Mouse (Mus musculus): ENCODE data around the gene E130218I03Rik. TPM values are rescaled to one million over a fixed set of nuclear protein-coding genes. Genes with fewer than 3 reads are reported as not detected.
A peak's percentile ranks its signal among the peaks of the same experiment; 100 is the strongest.

Gene E130218I03Rik
- polyA plus RNA-seq, 1 experiment from 2014 or later: 1.4 TPM

GRCm38 (mm10) chr4:134238279-134238651, 5.2 kb upstream of the E130218I03Rik start, which contains the start of gene Cnksr1:
Gene Cnksr1 (minus strand): TSS chr4:134238399.
- WGBS: 1% methylated on average over 18 of the region's 18 CpGs
- peaks cover 4% of the 10 kb centered on the region; the same call in 1 of the 2 replicates for H3K4me1 ChIP-seq
- H3K4me3 ChIP-seq: peak within 1 kb of the TSS; percentile 28
- no peaks in the 10 kb centered on the region for H3K36me3 ChIP-seq
- no peaks in the 10 kb centered on the region for H3K9me3 ChIP-seq
- no peak within 1 kb of the TSS for H3K27ac ChIP-seq
- ATAC-seq (ENCODE audit: insufficient number of reproducible peaks, insufficient read depth, low FRiP score, low TSS enrichment): peak; percentile 62; the same call in 1 of the 2 replicates
- peaks cover 21% of the 10 kb centered on the region for H3K27me3 ChIP-seq
- H3K4me2 ChIP-seq (replicated peaks): peak within 1 kb of the TSS; percentile 42
- no peak within 1 kb of the TSS for H3K9ac ChIP-seq

- Histone ChIP-seq H3K9ac (no peak overlapping the region), H3K4me3 (0 out of 2 replicates have a peak overlapping the region, but pooled peaks have one; percentile 28), H3K4me2 (replicated peaks) (peak overlapping the region; percentile 42), H3K4me1 (peaks cover 4% of the 10 kb centered on the region; the same call in 1 of the 2 replicates), H3K9me3 (no peaks in the 10 kb centered on the region), H3K27me3 (peaks cover 21% of the 10 kb centered on the region), H3K36me3 (no peaks in the 10 kb centered on the region), H3K27ac (no peak overlapping the region)
- 14% methylated on average over 10 of the region's 10 CpGs for whole genome bisulfite sequencing
- no peak for ATAC-seq (ENCODE audit: insufficient number of reproducible peaks, insufficient read depth, low FRiP score, low TSS enrichment)
These were observed 4.8 kb upstream of the E130218I03Rik start for GRCm38 (mm10) chr4:134238686-134239085.

DNA sequence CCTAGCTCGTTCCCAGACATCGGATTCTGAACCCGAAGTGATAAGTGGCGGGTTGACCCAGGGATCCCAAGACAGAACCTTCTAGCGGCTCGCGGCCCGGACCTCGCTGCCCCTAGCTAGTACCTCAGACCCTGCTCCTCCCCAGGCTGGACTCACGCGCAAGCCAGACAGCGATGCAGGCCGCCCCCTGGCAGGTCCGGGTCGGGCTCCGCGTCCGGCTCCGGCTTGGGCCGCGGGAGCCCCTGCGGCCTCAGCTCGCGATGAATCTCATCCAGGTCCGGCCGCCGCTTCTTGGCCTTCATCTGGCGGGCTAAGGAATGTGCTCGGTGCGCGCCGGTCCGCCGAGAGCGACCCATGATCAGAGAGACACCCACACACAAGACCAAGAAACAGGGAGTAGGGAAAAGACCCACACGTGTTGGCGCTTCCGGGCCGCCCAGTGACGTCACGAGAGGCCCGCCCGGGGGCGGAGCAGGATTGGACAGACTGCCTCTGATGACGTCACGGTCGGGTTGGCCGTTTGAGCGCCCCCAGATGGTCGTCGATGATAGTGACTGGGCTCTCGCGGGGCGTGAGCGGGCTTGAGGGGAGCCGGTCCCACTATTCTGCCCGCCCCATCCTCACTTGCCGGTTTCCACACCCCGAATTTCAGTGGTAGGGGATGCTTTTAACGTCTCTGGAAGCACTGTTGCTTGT, 1.8 kb downstream of the E130218I03Rik start, which contains the start of gene Zfp593:
Zfp593 (minus strand) TSS at position 445 of the 696 bp plus-strand sequence.
- under 1% methylated on average over 60 of the region's 60 CpGs for WGBS
- Histone ChIP-seq H3K4me2 (replicated peaks) (peak within 1 kb of the TSS; percentile 93), H3K9ac (peak within 1 kb of the TSS; percentile 70), H3K27ac (no peak within 1 kb of the TSS), H3K4me3 (peak within 1 kb of the TSS; percentile 70), H3K36me3 (no peaks in the 10 kb centered on the region), H3K27me3 (peaks cover 41% of the 10 kb centered on the region), H3K9me3 (no peaks in the 10 kb centered on the region), H3K4me1 (peaks cover 25% of the 10 kb centered on the region)
- ATAC-seq (ENCODE audit: insufficient number of reproducible peaks, insufficient read depth, low FRiP score, low TSS enrichment): no peak

DNA sequence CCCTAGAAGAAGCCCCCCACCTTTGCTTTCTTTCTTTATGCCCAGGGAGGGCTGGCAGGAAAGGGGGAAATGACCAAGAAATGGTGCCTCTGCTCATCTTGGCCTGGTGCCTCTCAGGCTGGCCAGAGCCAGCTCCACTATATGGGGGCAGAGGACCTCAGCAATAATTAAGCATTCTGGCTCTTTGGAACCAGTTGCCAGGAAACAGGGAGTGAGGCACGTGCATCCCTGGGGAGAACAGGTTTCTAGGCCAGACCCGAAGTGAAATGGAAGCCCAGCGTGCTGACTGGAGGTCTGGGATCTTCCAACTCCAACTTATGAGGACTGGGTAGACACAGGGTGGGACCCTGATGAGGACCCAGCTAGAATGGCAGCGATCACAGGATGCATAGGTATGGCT, 2.8 kb downstream of the E130218I03Rik start:
- Histone ChIP-seq H3K4me2 (replicated peaks) (peak overlapping the region; percentile 93; the same call in 1 of the 2 replicates), H3K9ac (no peak overlapping the region), H3K9me3 (no peaks in the 10 kb centered on the region), H3K4me1 (peaks cover 32% of the 10 kb centered on the region), H3K27ac (no peak overlapping the region), H3K36me3 (no peaks in the 10 kb centered on the region), H3K4me3 (no peak overlapping the region), H3K27me3 (peaks cover 51% of the 10 kb centered on the region)
- WGBS: 36% methylated on average over 4 of the region's 4 CpGs
- ATAC-seq (ENCODE audit: insufficient number of reproducible peaks, insufficient read depth, low FRiP score, low TSS enrichment): no peak

DNA sequence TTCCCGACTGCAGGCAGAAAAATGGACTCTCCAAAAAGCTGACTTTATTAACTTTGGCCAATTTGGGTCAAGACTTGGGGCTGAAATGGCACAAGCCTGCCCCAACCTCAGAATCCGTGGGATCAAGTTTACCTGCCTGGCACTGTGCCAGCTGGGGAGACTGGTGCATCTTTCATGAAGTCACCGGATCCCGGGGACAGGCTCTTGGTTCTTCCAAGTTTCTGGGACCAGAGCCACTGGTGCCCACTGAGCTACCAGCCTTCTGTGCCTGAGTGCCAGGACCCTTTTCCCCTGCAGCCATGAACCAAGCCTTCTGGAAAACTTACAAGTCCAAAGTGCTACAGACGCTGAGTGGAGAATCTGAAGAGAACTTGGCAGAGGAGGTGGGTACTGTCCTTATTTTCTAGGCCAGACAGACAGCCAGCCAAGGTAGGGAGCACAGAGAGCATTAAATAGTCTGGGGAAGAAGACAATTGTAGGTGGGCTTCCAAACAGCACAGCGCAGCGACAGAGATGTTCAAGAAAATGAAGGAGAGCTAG, 3.3 kb downstream of the E130218I03Rik start, which contains the start of gene Gm30191:
Gm30191 (plus strand) TSS at position 217 of the 540 bp plus-strand sequence.
- Histone ChIP-seq H3K4me3 (peak within 1 kb of the TSS; percentile 70), H3K36me3 (no peaks in the 10 kb centered on the region), H3K4me1 (peaks cover 38% of the 10 kb centered on the region), H3K27ac (no peak within 1 kb of the TSS), H3K27me3 (peaks cover 56% of the 10 kb centered on the region), H3K4me2 (replicated peaks) (peak within 1 kb of the TSS; percentile 93), H3K9ac (0 out of 2 replicates have a peak within 1 kb of the TSS, but pooled peaks have one; percentile 24), H3K9me3 (no peaks in the 10 kb centered on the region)
- ATAC-seq (ENCODE audit: insufficient number of reproducible peaks, insufficient read depth, low FRiP score, low TSS enrichment): no peak
- WGBS: 69% methylated on average over 7 of the region's 7 CpGs

DNA sequence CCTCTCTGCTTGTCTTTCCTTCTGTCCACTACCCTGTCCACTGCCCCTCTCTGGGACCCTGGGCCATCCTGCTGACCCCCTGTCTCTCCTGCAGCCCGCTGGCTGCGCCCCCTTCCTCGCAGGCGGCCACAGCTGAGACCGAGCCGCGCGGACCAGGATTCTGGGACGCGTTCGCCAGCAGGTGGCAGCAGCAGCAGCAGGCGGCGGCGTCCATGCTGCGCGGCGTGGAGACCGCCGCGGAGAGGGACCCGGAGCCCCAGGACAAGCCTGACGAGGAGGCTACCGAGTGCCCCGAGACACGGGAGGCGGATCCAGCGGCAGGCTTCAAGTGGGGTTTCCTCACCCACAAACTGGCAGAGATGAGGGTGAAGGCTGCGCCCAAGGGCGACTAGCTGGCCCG, 6.2 kb downstream of the E130218I03Rik start:
- Histone ChIP-seq H3K4me3 (peak overlapping the region; percentile 50), H3K9me3 (no peaks in the 10 kb centered on the region), H3K4me2 (replicated peaks) (peak overlapping the region; percentile 89), H3K27ac (no peak overlapping the region), H3K9ac (peak overlapping the region; percentile 48), H3K27me3 (peaks cover 85% of the 10 kb centered on the region), H3K4me1 (peaks cover 53% of the 10 kb centered on the region), H3K36me3 (no peaks in the 10 kb centered on the region)
- WGBS: 2% methylated on average over 30 of the region's 30 CpGs
- peak; percentile 23; the same call in 1 of the 2 replicates for ATAC-seq (ENCODE audit: insufficient number of reproducible peaks, insufficient read depth, low FRiP score, low TSS enrichment)

DNA sequence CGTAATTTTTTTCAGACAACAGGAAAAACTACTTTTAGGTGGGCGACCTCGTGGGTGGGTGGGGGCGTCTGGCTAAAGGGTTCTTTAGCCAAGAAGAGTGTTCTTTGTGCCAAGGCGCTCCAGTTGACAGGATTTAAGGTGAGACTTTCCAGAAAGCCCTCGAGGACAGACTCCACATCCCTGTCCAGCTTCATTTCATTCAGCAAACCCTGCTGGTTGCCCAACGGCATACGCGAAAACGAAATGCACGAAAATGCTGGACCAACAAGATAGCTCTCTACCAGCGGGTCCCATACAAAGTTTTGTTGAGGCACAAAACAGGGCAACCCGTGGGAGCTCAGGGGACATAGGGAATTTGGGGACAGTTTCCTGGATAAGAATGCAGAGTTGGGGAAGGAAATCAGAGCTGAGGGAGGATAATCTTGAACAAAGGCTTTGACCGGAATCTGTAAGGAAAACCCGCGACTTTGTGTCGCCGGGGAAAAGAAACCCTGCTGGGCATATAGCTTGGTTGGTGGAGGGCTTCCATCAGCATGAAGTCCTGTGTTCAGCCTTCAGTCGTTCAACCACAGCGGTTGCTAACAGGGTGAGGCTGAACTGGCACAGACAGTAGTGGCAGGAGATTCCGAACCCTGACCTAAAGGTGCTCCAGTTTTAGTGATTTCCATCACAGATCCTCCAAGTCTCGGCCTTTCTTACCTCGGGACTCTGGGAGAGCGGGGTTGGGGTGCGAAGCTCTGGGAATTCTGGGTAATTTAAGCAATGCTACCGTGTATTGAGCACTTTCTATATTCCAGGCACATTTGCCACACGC, 6.9 kb downstream of the E130218I03Rik start:
- Histone ChIP-seq H3K9me3 (no peaks in the 10 kb centered on the region), H3K27me3 (peaks cover 89% of the 10 kb centered on the region), H3K4me2 (replicated peaks) (peak overlapping the region; percentile 89), H3K4me1 (peaks cover 49% of the 10 kb centered on the region), H3K27ac (no peak overlapping the region), H3K36me3 (no peaks in the 10 kb centered on the region), H3K4me3 (peak overlapping the region; percentile 50), H3K9ac (peak overlapping the region; percentile 48)
- ATAC-seq (ENCODE audit: insufficient number of reproducible peaks, insufficient read depth, low FRiP score, low TSS enrichment): no peak
- WGBS: 6% methylated on average over 27 of the region's 27 CpGs

DNA sequence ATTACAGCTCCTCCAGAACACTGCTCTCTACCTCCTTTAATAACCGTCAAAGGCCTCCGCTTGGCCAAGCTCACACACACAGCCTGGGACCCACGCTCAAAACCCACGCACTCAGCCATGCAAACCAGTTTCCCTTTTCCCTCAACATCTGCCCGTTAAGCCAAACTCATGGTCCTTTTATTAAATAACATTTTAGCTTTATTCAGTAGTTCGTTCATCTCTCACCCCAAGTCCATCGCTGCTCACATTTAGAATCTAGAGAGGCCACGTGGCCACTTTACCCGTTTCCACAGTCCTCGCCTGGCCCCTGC, 7.4 kb downstream of the E130218I03Rik start:
- Histone ChIP-seq H3K4me1 (peaks cover 50% of the 10 kb centered on the region), H3K9ac (peak overlapping the region; percentile 60), H3K36me3 (no peaks in the 10 kb centered on the region), H3K27me3 (peaks cover 92% of the 10 kb centered on the region), H3K9me3 (no peaks in the 10 kb centered on the region), H3K27ac (no peak overlapping the region), H3K4me2 (replicated peaks) (peak overlapping the region; percentile 89), H3K4me3 (peak overlapping the region; percentile 50)
- no peak for ATAC-seq (ENCODE audit: insufficient number of reproducible peaks, insufficient read depth, low FRiP score, low TSS enrichment)
- 15% methylated on average over 10 of the region's 10 CpGs for WGBS

GRCm38 (mm10) chr4:134251241-134252130, 8.0 kb downstream of the E130218I03Rik start:
- no peak for ATAC-seq (ENCODE audit: insufficient number of reproducible peaks, insufficient read depth, low FRiP score, low TSS enrichment)
- peak overlapping the region; percentile 89 for H3K4me2 ChIP-seq (replicated peaks)
- peaks cover 88% of the 10 kb centered on the region for H3K27me3 ChIP-seq
- peak overlapping the region; percentile 60 for H3K9ac ChIP-seq
- no peaks in the 10 kb centered on the region for H3K9me3 ChIP-seq
- no peaks in the 10 kb centered on the region for H3K36me3 ChIP-seq
- no peak overlapping the region for H3K27ac ChIP-seq
- H3K4me3 ChIP-seq: peak overlapping the region; percentile 50
- 1% methylated on average over 88 of the region's 91 CpGs for WGBS
- peaks cover 51% of the 10 kb centered on the region for H3K4me1 ChIP-seq

DNA sequence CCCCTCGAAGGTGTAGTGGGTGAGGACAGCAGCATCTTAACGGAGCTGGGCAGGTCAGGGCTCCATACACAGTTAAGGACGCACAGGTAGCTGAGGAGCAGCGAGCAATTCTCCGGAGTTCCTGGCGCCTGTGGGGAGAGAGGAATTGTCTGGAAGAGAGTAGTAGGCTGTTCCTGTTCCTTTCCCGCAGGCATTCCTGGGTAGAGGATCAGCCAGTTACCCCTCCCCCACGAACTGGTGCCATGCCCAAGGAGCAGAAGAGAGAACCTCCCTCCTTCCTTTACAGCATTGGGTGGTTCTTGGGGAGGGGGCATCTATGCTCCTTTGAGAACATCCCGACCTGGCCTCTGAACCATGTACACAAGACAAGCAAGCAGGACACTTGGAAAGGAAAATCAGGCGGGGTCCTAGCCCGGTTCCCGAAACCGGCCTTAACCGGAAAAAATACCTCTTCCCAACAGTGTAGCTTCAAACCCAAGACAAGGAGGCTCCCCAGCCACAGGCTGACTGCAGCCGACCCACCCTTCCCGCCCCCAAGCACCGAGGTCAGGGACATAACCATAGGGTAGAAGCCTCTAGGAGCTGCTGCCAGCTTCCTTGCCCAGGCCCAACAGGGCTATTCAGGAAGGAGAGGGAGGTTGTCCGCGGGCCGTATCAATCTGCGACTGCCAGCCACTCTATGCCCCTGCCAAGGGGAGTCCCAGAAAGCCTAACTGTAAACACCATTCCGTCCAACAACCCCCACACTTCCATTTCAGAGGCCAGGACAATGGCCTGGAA, 8.9 kb downstream of the E130218I03Rik start:
- no peaks in the 10 kb centered on the region for H3K36me3 ChIP-seq
- peaks cover 80% of the 10 kb centered on the region for H3K27me3 ChIP-seq
- WGBS: 5% methylated on average over 22 of the region's 22 CpGs
- peak overlapping the region; percentile 60 for H3K9ac ChIP-seq
- H3K4me3 ChIP-seq: peak overlapping the region; percentile 50
- H3K4me1 ChIP-seq: peaks cover 56% of the 10 kb centered on the region
- peak overlapping the region; percentile 89 for H3K4me2 ChIP-seq (replicated peaks)
- ATAC-seq (ENCODE audit: insufficient number of reproducible peaks, insufficient read depth, low FRiP score, low TSS enrichment): no peak
- H3K27ac ChIP-seq: no peak overlapping the region
- H3K9me3 ChIP-seq: no peaks in the 10 kb centered on the region
